Mouse (Mus musculus) layer of hippocampus, adult 9-10 months (tissue): Measurements from ENCODE around the gene Glt28d2.
"Not testable (repeated sequence)": the region's sequence is repeated elsewhere in the genome, so short reads cannot be mapped to it uniquely, and the experiment has no call there.

ENCODE experiments used
- DNase-seq: peaks from one replicate; pipeline ENCODE4 v3.0.0; 2022; ENCODE audit warnings: low spot score

Glt28d2 gene

GRCm38 (mm10) chr3:85887239-85887827 lies at the start of gene Glt28d2, which contains the start of gene Gm37240:
Glt28d2 (minus strand) TSS chr3:85887516.
Gm37240 (minus strand) TSS chr3:85887518.
- DNase-seq = peak; percentile 5

GRCm38 (mm10) chr3:85933586-85933985 lies 46.3 kb upstream of the Glt28d2 start:
- DNase-seq = no peak

GRCm38 (mm10) chr3:85931859-85932258 lies 44.5 kb upstream of the Glt28d2 start:
- DNase-seq = no peak

GRCm38 (mm10) chr3:85930671-85931255 lies 43.4 kb upstream of the Glt28d2 start:
- DNase-seq = no peak

GRCm38 (mm10) chr3:85929711-85930110 lies 42.4 kb upstream of the Glt28d2 start:
- DNase-seq = no peak

- peak; percentile 16 for DNase-seq
These were observed 40.9 kb upstream of the Glt28d2 start for GRCm38 (mm10) chr3:85928140-85928611.

GRCm38 (mm10) chr3:85927296-85927695 lies 40.0 kb upstream of the Glt28d2 start:
- no peak for DNase-seq

GRCm38 (mm10) chr3:85923954-85924945 lies 36.9 kb upstream of the Glt28d2 start:
- DNase-seq = peak; percentile 74

- DNase-seq = no peak
These were observed 36.0 kb upstream of the Glt28d2 start for GRCm38 (mm10) chr3:85923343-85923742.

- no peak for DNase-seq
These were observed 35.0 kb upstream of the Glt28d2 start for GRCm38 (mm10) chr3:85922331-85922730.

GRCm38 (mm10) chr3:85920671-85921070 lies 33.4 kb upstream of the Glt28d2 start:
- not testable (repeated sequence) for DNase-seq

GRCm38 (mm10) chr3:85917600-85917999 lies 30.3 kb upstream of the Glt28d2 start:
- peak; percentile 33 for DNase-seq

GRCm38 (mm10) chr3:85914806-85915205 lies 27.5 kb upstream of the Glt28d2 start:
- no peak for DNase-seq

- DNase-seq = no peak
These were observed 19.8 kb upstream of the Glt28d2 start for GRCm38 (mm10) chr3:85907136-85907535.

GRCm38 (mm10) chr3:85904371-85904770 lies 17.1 kb upstream of the Glt28d2 start:
- DNase-seq = no peak

GRCm38 (mm10) chr3:85895020-85895419 lies 7.7 kb upstream of the Glt28d2 start:
- no peak for DNase-seq

- DNase-seq = peak; percentile 12
These were observed 4.3 kb upstream of the Glt28d2 start for GRCm38 (mm10) chr3:85891571-85891970.

- DNase-seq = no peak
These were observed 930 bp upstream of the Glt28d2 start for GRCm38 (mm10) chr3:85888221-85888671.

GRCm38 (mm10) chr3:85886636-85887238 lies 579 bp downstream of the Glt28d2 start:
- DNase-seq = no peak

- DNase-seq = no peak
These were observed 1.4 kb downstream of the Glt28d2 start for GRCm38 (mm10) chr3:85885906-85886305.

GRCm38 (mm10) chr3:85880687-85881086 lies 6.6 kb downstream of the Glt28d2 start:
- no peak for DNase-seq

GRCm38 (mm10) chr3:85880068-85880467 lies 7.2 kb downstream of the Glt28d2 start:
- no peak for DNase-seq
